Mouse (Mus musculus) forebrain, postnatal 0 days (tissue): Measurements from ENCODE around the gene Cd59a. TPM values are rescaled to one million over a fixed set of nuclear protein-coding genes. Genes with fewer than 3 reads are reported as not detected.
A peak's percentile ranks its signal among the peaks of the same experiment; 100 is the strongest.
"Not testable (repeated sequence)": the region's sequence is repeated elsewhere in the genome, so short reads cannot be mapped to it uniquely, and the experiment has no call there.

Experiments
- ATAC-seq: fragments of 200-750 bp; cut with Nextera tagmentation; 2 replicates; pipeline ENCODE4 v1.8.0; 2017; ENCODE audit warnings: mild to moderate bottlenecking, moderate library complexity
- DNase-seq: peaks from one replicate; pipeline ENCODE4 v3.0.0-alpha.2; 2015
- H3K27ac ChIP-seq: fragments of 300-500 bp; sonication (generic); 2 replicates; pipeline ENCODE4 v1.5.1; 2014; ENCODE audit warnings: low read depth, mild to moderate bottlenecking, antibody characterized with exemption, low read length, moderate library complexity, mixed read lengths
- H3K27me3 ChIP-seq: fragments of 300-500 bp; sonication (generic); 2 replicates; pipeline ENCODE4 v1.6.1; 2014; ENCODE audit warnings: mild to moderate bottlenecking, low read length, mixed read lengths; ENCODE audit not compliant: insufficient read depth
- H3K36me3 ChIP-seq: fragments of 300-500 bp; sonication (generic); 2 replicates; pipeline ENCODE4 v1.6.1; 2014; ENCODE audit warnings: mild to moderate bottlenecking, moderate library complexity; ENCODE audit not compliant: insufficient read depth
- H3K4me1 ChIP-seq: fragments of 300-500 bp; sonication (generic); 2 replicates; pipeline ENCODE4 v1.6.1; 2014; ENCODE audit warnings: antibody characterized with exemption; ENCODE audit not compliant: insufficient read depth
- H3K4me2 ChIP-seq: fragments of 300-500 bp; sonication (generic); 2 replicates; pipeline ENCODE4 v1.6.1; 2014; ENCODE audit warnings: low read depth, mild to moderate bottlenecking, moderate library complexity
- H3K4me3 ChIP-seq: fragments of 300-500 bp; sonication (generic); 2 replicates; pipeline ENCODE4 v1.5.1; 2014; ENCODE audit warnings: low read depth, low read length, mixed read lengths
- H3K9ac ChIP-seq: fragments of 300-500 bp; sonication (generic); 2 replicates; pipeline ENCODE4 v1.6.1; 2014; ENCODE audit warnings: mild to moderate bottlenecking
- H3K9me3 ChIP-seq: fragments of 300-500 bp; sonication (generic); 2 replicates; pipeline ENCODE4 v1.6.1; 2016; ENCODE audit warnings: low read length
- CTCF ChIP-seq: sonication (generic); IDR thresholded peaks from 2 replicates; pipeline ENCODE4 v1.5.1; 2016; ENCODE audit warnings: antibody characterized with exemption, control low read depth, low read depth
- WGBS: fragments of 180-500 bp; shearing (Covaris S2); extraction: QIAGEN DNeasy Blood & Tissue Kit; methylation state at CpG from one replicate; pipeline ENCODE4 v1.1.7; 2014; 5-methylcytosine and 5-hydroxymethylcytosine counted together
- polyA plus RNA-seq: library from polyadenylated mRNA; unstranded; fragments of >200 nt; fragmentation: Nextera tagmentation; extraction: Ambion mirVana; gene quantifications from 2 replicates; pipeline ENCODE4 v1.2.1, GENCODE M21; 2015
- total RNA-seq: library from RNA; depleted of rRNA; stranded (reverse); fragments of >200 nt; gene quantifications from 2 replicates; pipeline ENCODE4 v1.2.3, GENCODE M21; 2014; rRNA removed

The Cd59a gene
- 2.2 and 5.2 TPM in 2 replicates for total RNA-seq
- 8.6 and 11.0 TPM in 2 replicates for polyA plus RNA-seq

- TF ChIP-seq CTCF, result no peak
- peak within 1 kb of the TSS; percentile 24 for H3K4me3 ChIP-seq
- no peaks in the 10 kb centered on the region for H3K9me3 ChIP-seq
- WGBS, result 6% methylated on average over 15 of the region's 15 CpGs
- peak within 1 kb of the TSS; percentile 6; the same call in 1 of the 2 replicates for H3K27ac ChIP-seq
- no peaks in the 10 kb centered on the region for H3K27me3 ChIP-seq
- peak within 1 kb of the TSS; percentile 42; the same call in 1 of the 2 replicates for H3K9ac ChIP-seq
- peak within 1 kb of the TSS; percentile 48 for H3K4me2 ChIP-seq
- H3K36me3 ChIP-seq, result no peaks in the 10 kb centered on the region
- DNase-seq (peak; percentile 50), ATAC-seq (peak; percentile 93)
- H3K4me1 ChIP-seq, result no peaks in the 10 kb centered on the region
Measured at GRCm38 (mm10) chr2:104095741-104096213, at the start of gene Cd59a. TSS of gene Cd59a (plus strand) at chr2:104095801.

GRCm38 (mm10) chr2:104058381-104058780 lies 37.2 kb upstream of the Cd59a start:
- Histone ChIP-seq H3K36me3 (peaks cover 31% of the 10 kb centered on the region), H3K4me1 (no peaks in the 10 kb centered on the region), H3K27ac (no peak overlapping the region), H3K27me3 (no peaks in the 10 kb centered on the region), H3K4me3 (no peak overlapping the region), H3K4me2 (no peak overlapping the region), H3K9me3 (no peaks in the 10 kb centered on the region), H3K9ac (no peak overlapping the region)
- DNase-seq (no peak), ATAC-seq (no peak)
- TF ChIP-seq CTCF, result no peak
- 91% methylated on average over 1 of the region's 1 CpGs for WGBS

- Histone ChIP-seq H3K4me3 (no peak overlapping the region), H3K4me1 (no peaks in the 10 kb centered on the region), H3K36me3 (peaks cover 31% of the 10 kb centered on the region), H3K9me3 (no peaks in the 10 kb centered on the region), H3K4me2 (no peak overlapping the region), H3K9ac (no peak overlapping the region), H3K27ac (no peak overlapping the region), H3K27me3 (no peaks in the 10 kb centered on the region)
- WGBS, result 96% methylated on average over 4 of the region's 4 CpGs
- no peak for TF ChIP-seq CTCF
- no peak for ATAC-seq
- no peak for DNase-seq
Measured at GRCm38 (mm10) chr2:104058954-104059353, 36.6 kb upstream of the Cd59a start.

GRCm38 (mm10) chr2:104059786-104060185 lies 35.8 kb upstream of the Cd59a start:
- ATAC-seq, result no peak
- Histone ChIP-seq H3K4me3 (no peak overlapping the region), H3K9me3 (no peaks in the 10 kb centered on the region), H3K9ac (no peak overlapping the region), H3K36me3 (peaks cover 26% of the 10 kb centered on the region), H3K4me1 (no peaks in the 10 kb centered on the region), H3K27ac (no peak overlapping the region), H3K4me2 (no peak overlapping the region), H3K27me3 (no peaks in the 10 kb centered on the region)
- 87% methylated on average over 10 of the region's 10 CpGs for WGBS
- DNase-seq, result no peak
- no peak for TF ChIP-seq CTCF

GRCm38 (mm10) chr2:104060996-104061395 lies 34.6 kb upstream of the Cd59a start:
- WGBS, result 89% methylated on average over 6 of the region's 6 CpGs
- H3K4me1 ChIP-seq, result no peaks in the 10 kb centered on the region
- DNase-seq, result no peak
- TF ChIP-seq CTCF, result no peak
- no peak overlapping the region for H3K4me3 ChIP-seq
- H3K9ac ChIP-seq, result no peak overlapping the region
- H3K4me2 ChIP-seq, result no peak overlapping the region
- no peak overlapping the region for H3K27ac ChIP-seq
- ATAC-seq, result no peak
- H3K36me3 ChIP-seq, result peaks cover 21% of the 10 kb centered on the region
- no peaks in the 10 kb centered on the region for H3K27me3 ChIP-seq
- no peaks in the 10 kb centered on the region for H3K9me3 ChIP-seq

GRCm38 (mm10) chr2:104062665-104063064 lies 32.9 kb upstream of the Cd59a start:
- no peak for ATAC-seq
- Histone ChIP-seq H3K9ac (no peak overlapping the region), H3K4me1 (no peaks in the 10 kb centered on the region), H3K4me2 (no peak overlapping the region), H3K36me3 (peaks cover 21% of the 10 kb centered on the region), H3K27ac (no peak overlapping the region), H3K9me3 (no peaks in the 10 kb centered on the region), H3K4me3 (no peak overlapping the region), H3K27me3 (no peaks in the 10 kb centered on the region)
- TF ChIP-seq CTCF, result no peak
- DNase-seq, result no peak

GRCm38 (mm10) chr2:104064152-104064551 lies 31.4 kb upstream of the Cd59a start:
- Histone ChIP-seq H3K27me3 (no peaks in the 10 kb centered on the region), H3K9me3 (no peaks in the 10 kb centered on the region)

GRCm38 (mm10) chr2:104065526-104065925 lies 30.1 kb upstream of the Cd59a start, which contains the start of gene Gm10912:
TSS of gene Gm10912 (plus strand) at chr2:104065826.
- H3K4me1 ChIP-seq, result not testable (repeated sequence)
- WGBS, result 88% methylated on average over 5 of the region's 6 CpGs

More at GRCm38 (mm10) chr2:104064152-104064551, 31.4 kb upstream of the Cd59a start:
- Histone ChIP-seq H3K4me3 (no peak overlapping the region), H3K9ac (no peak overlapping the region), H3K4me2 (no peak overlapping the region), H3K27ac (no peak overlapping the region), H3K4me1 (no peaks in the 10 kb centered on the region), H3K36me3 (peaks cover 12% of the 10 kb centered on the region)
- no peak for TF ChIP-seq CTCF
- DNase-seq (no peak), ATAC-seq (no peak)
- 82% methylated on average over 2 of the region's 2 CpGs for WGBS

GRCm38 (mm10) chr2:104068450-104068849 lies 27.2 kb upstream of the Cd59a start, which contains the start of gene Gm10799:
TSS of gene Gm10799 (minus strand) at chr2:104068550.
- H3K27ac ChIP-seq, ATAC-seq, DNase-seq, H3K9ac ChIP-seq, H3K4me3 ChIP-seq, H3K4me1 ChIP-seq, H3K27me3 ChIP-seq, H3K4me2 ChIP-seq, H3K36me3 ChIP-seq, H3K9me3 ChIP-seq: not testable (repeated sequence)
- 78% methylated on average over 7 of the region's 7 CpGs for WGBS

More at GRCm38 (mm10) chr2:104065526-104065925, 30.1 kb upstream of the Cd59a start, which contains the start of gene Gm10912:
- H3K4me2 ChIP-seq, ATAC-seq, H3K9ac ChIP-seq, H3K27me3 ChIP-seq, DNase-seq, H3K27ac ChIP-seq, H3K4me3 ChIP-seq, H3K9me3 ChIP-seq, H3K36me3 ChIP-seq: not testable (repeated sequence)
